Mouse (Mus musculus): ENCODE results near the gene Stk11. TPM values are rescaled to one million over a fixed set of nuclear protein-coding genes. Genes with fewer than 3 reads are reported as not detected.
A peak's percentile ranks its signal among the peaks of the same experiment; 100 is the strongest.

The Stk11 gene
- total and polyA plus RNA-seq, 3 experiments = 47.4 to 94.9 (median 65.9) TPM

DNA sequence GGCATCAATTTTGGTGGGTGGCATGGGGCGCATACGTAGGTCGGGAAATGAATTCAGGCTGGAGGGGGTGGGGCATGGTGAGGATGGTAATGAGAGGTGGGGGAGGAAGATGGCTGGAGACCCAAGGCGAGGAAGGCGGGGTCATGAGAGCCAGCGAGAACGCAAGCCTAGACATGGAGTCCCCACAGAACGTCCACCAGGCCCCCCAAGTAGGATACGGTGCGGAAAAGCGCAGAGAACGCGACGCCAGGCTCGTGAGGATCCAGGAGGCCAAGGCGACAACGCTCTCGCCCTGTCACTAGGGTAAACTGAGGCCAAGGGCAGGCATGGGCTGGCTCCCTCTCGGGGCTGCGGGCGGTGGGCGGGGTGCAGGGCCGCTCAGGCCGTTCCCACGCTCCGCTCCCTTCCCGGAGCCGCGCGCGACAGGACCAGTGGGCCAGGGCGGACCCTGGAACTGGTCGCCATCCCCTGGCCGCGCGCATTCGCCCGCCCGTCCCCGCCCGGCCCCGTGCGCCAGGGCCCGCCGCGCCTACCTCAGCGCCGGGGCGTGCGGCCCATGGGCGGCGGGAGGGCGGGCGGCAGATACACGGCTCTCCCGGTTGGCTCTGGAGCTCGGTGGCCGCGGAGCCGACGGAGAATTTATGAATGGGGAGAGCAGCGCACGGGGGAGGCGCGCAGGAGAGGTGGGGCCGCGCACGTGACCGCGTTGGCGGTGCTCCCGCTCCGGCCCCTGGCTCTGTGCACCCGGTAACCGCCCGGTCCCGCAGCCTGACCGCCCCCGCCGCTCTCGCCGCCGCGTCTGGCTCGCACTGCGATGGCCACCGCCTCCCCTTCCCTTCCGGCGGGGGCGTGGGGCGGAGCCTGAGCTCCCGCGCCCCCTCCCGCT, 23.2 kb downstream of the Stk11 start, which contains the start of gene Atp5d:
Gene Atp5d, plus strand, starts transcription at position 80 of the 886 bp plus-strand sequence.
- dilution Hi-C loops (cut with MboI; ENCODE audit: extremely low pct_ligation_motif_present, extremely low pct_unique_long_range_greater_than_20kb, low sequenced_read_pairs) = no loop called here
- TF ChIP-seq KAT2A (IDR thresholded peaks at IDR 0.05; ENCODE audit: insufficient replicate concordance, low read length) (no peak), JUN (IDR thresholded peaks at IDR 0.05; ENCODE audit: insufficient read depth, low read depth, low read length) (no peak), MAZ (IDR thresholded peaks at IDR 0.05; ENCODE audit: low read depth, low read length) (peak; percentile 67; the same call in 1 of the 2 replicates), PAX5 (IDR thresholded peaks at IDR 0.05; ENCODE audit: low read length) (no peak), USF2 (conservative IDR thresholded peaks at IDR 0.05; ENCODE audit: low read depth, low read length) (no peak; the same call in 1 of the 2 replicates), BHLHE40 (IDR thresholded peaks at IDR 0.05; ENCODE audit: low read depth, low read length) (peak; percentile 91), MEF2A (IDR thresholded peaks at IDR 0.05; ENCODE audit: borderline replicate concordance, low read depth, low read length) (no peak), JUND (conservative IDR thresholded peaks at IDR 0.05; ENCODE audit: low read depth, low read length) (no peak), ELF1 (IDR thresholded peaks at IDR 0.05; ENCODE audit: low read depth, low read length) (0 out of 2 replicates have a peak, but pooled peaks have one; percentile 31), EP300 (IDR thresholded peaks at IDR 0.05; ENCODE audit: low read length) (no peak), IRF4 (IDR thresholded peaks at IDR 0.05; ENCODE audit: low read depth, low read length) (0 out of 2 replicates have a peak, but pooled peaks have one; percentile 19), POLR2AphosphoS2 (IDR thresholded peaks at IDR 0.05; ENCODE audit: low read depth, low read length) (no peak), HCFC1 (IDR thresholded peaks at IDR 0.05; ENCODE audit: low read depth, low read length) (no peak), ZKSCAN1 (IDR thresholded peaks at IDR 0.05; ENCODE audit: borderline replicate concordance, low read depth, low read length) (no peak), ZMIZ1 (IDR thresholded peaks at IDR 0.05; ENCODE audit: low read depth, low read length) (no peak), E2F4 (IDR thresholded peaks at IDR 0.05; ENCODE audit: insufficient replicate concordance, low read depth, low read length) (no peak), POLR2A (IDR thresholded peaks at IDR 0.05; ENCODE audit: low read depth, low read length) (peak; percentile 61), RAD21 (IDR thresholded peaks at IDR 0.05; ENCODE audit: low read depth, low read length) (no peak), NRF1 (IDR thresholded peaks at IDR 0.05; ENCODE audit: low read depth, low read length) (0 out of 2 replicates have a peak, but pooled peaks have one; percentile 35), ZNF384 (IDR thresholded peaks at IDR 0.05; ENCODE audit: low read depth, low read length) (no peak), TBP (conservative IDR thresholded peaks at IDR 0.05; ENCODE audit: low read depth, low read length) (no peak), ZC3H11A (IDR thresholded peaks at IDR 0.05; ENCODE audit: low read depth, low read length) (no peak), GABPA (IDR thresholded peaks at IDR 0.05; ENCODE audit: insufficient replicate concordance, low read depth, low read length) (no peak), SMC3 (IDR thresholded peaks at IDR 0.05; ENCODE audit: low read depth, low read length) (no peak), UBTF (IDR thresholded peaks at IDR 0.05; ENCODE audit: low read depth, low read length) (0 out of 2 replicates have a peak, but pooled peaks have one; percentile 40), MAFK (IDR thresholded peaks at IDR 0.05; ENCODE audit: insufficient replicate concordance, low read length) (no peak), RCOR1 (conservative IDR thresholded peaks at IDR 0.05; ENCODE audit: low read depth, low read length) (no peak), MAX (IDR thresholded peaks at IDR 0.05; ENCODE audit: low read length) (peak; percentile 67; the same call in 1 of the 2 replicates), TCF12 (IDR thresholded peaks at IDR 0.05; ENCODE audit: low read depth, low read length) (no peak), ETS1 (conservative IDR thresholded peaks at IDR 0.05; ENCODE audit: low read depth, low read length) (no peak), MXI1 (IDR thresholded peaks at IDR 0.05; ENCODE audit: low read depth, low read length) (peak; percentile 54; the same call in 1 of the 2 replicates), CHD2 (IDR thresholded peaks at IDR 0.05; ENCODE audit: low read length) (no peak), CTCF (conservative IDR thresholded peaks at IDR 0.05 in 1 of 2, IDR thresholded peaks at IDR 0.05 in 1 of 2; ENCODE audit: low read depth in 2 of 2, low read length in 2 of 2) (no peak), MYC (IDR thresholded peaks at IDR 0.05; ENCODE audit: low read depth, low read length) (no peak), USF1 (IDR thresholded peaks at IDR 0.05; ENCODE audit: low read depth, low read length) (peak; percentile 65), CHD1 (IDR thresholded peaks at IDR 0.05; ENCODE audit: low read depth, low read length) (no peak), NELFE (IDR thresholded peaks at IDR 0.05; ENCODE audit: low read depth, low read length) (peak; percentile 44; the same call in 1 of the 2 replicates), SIN3A (IDR thresholded peaks at IDR 0.05; ENCODE audit: low read length) (0 out of 2 replicates have a peak, but pooled peaks have one; percentile 47)
- Histone ChIP-seq H3K4me1 (ENCODE audit: control insufficient read depth in 1 of 2, insufficient read depth in 2 of 2) (peaks cover 10 to 37% of the 10 kb centered on the region in 2 experiments), H3K4me3 (replicated peaks in 1 of 3; ENCODE audit: low read depth in 2 of 3, low read length in 2 of 3, poor library complexity in 1 of 3) (peak within 1 kb of the TSS; percentile 35 to 76 (median 54)), H3K27me3 (replicated peaks) (peaks cover 25% of the 10 kb centered on the region), H3K9ac (ENCODE audit: insufficient read depth, low read depth) (peak within 1 kb of the TSS; percentile 63), H3K36me3 (replicated peaks in 1 of 2; ENCODE audit: control insufficient read depth in 1 of 2, insufficient read depth in 1 of 2, low read length in 1 of 2) (peaks cover 5 to 11% of the 10 kb centered on the region in 2 experiments), H3K4me2 (ENCODE audit: insufficient read depth, low read depth, poor library complexity, severe bottlenecking) (peak within 1 kb of the TSS; percentile 63), H3K79me2 (replicated peaks; ENCODE audit: control insufficient read depth, extremely low read depth, insufficient read depth, poor library complexity, severe bottlenecking) (peaks cover 16% of the 10 kb centered on the region), H3K27ac (ENCODE audit: insufficient read depth, low read depth) (no peak within 1 kb of the TSS), H3K9me3 (replicated peaks; ENCODE audit: low read length) (no peaks in the 10 kb centered on the region)
- in situ Hi-C loops (cut with MboI; ENCODE audit: low pct_ligation_motif_present, low pct_unique_long_range_greater_than_20kb, low sequenced_read_pairs) = no loop called here
- no peak for DNase-seq (ENCODE audit: extremely low read depth)

Measured in CH12.LX (cell line).